Mouse (Mus musculus) spleen, postnatal 14 days (tissue): ENCODE measurements around the gene Slc37a1.
"Not testable (repeated sequence)": the region's sequence is repeated elsewhere in the genome, so short reads cannot be mapped to it uniquely, and the experiment has no call there.

Experiments
- DNase-seq, 2 experiments: peaks; one replicate each; pipeline ENCODE4 v3.0.0; 2021 to 2022; ENCODE audit warnings: low spot score in 2 of 2

Slc37a1 gene

GRCm38 (mm10) chr17:31349388-31349787 lies 62.8 kb downstream of the Slc37a1 start:
- no peak for DNase-seq

GRCm38 (mm10) chr17:31351984-31352383 lies 65.4 kb downstream of the Slc37a1 start:
- DNase-seq = no peak

GRCm38 (mm10) chr17:31353255-31353654 lies 66.7 kb downstream of the Slc37a1 start:
- DNase-seq = no peak

GRCm38 (mm10) chr17:31354684-31355083 lies 68.1 kb downstream of the Slc37a1 start:
- not testable (repeated sequence) for DNase-seq

GRCm38 (mm10) chr17:31355792-31356502 lies 69.4 kb downstream of the Slc37a1 start:
- DNase-seq = no peak

- DNase-seq = no peak
Measured at GRCm38 (mm10) chr17:31360582-31360981, 74.0 kb downstream of the Slc37a1 start.

- DNase-seq = no peak
Measured at GRCm38 (mm10) chr17:31365586-31366166, 79.1 kb downstream of the Slc37a1 start.

GRCm38 (mm10) chr17:31370221-31370620 lies 83.6 kb downstream of the Slc37a1 start:
- no peak for DNase-seq

GRCm38 (mm10) chr17:31370931-31371330 lies 84.3 kb downstream of the Slc37a1 start:
- no peak for DNase-seq

GRCm38 (mm10) chr17:31377961-31378360 lies 91.4 kb downstream of the Slc37a1 start:
- peak in 1 of 2 experiments; percentile 42 for DNase-seq

- DNase-seq = no peak
Measured at GRCm38 (mm10) chr17:31378361-31378761, 91.8 kb downstream of the Slc37a1 start.

GRCm38 (mm10) chr17:31379086-31379485 lies 92.5 kb downstream of the Slc37a1 start:
- no peak for DNase-seq

GRCm38 (mm10) chr17:31379863-31380262 lies 93.3 kb downstream of the Slc37a1 start:
- no peak for DNase-seq

GRCm38 (mm10) chr17:31383320-31383719 lies 96.7 kb downstream of the Slc37a1 start:
- no peak for DNase-seq

GRCm38 (mm10) chr17:31384968-31385627 lies 98.5 kb downstream of the Slc37a1 start:
- DNase-seq = no peak

GRCm38 (mm10) chr17:31385671-31386665 lies 99.4 kb downstream of the Slc37a1 start, which contains the start of gene Pde9a:
Gene Pde9a, plus strand, starts transcription at chr17:31386210.
- DNase-seq = no peak

- no peak for DNase-seq
Measured at GRCm38 (mm10) chr17:31386766-31387275, 100.2 kb downstream of the Slc37a1 start.

- no peak for DNase-seq
Measured at GRCm38 (mm10) chr17:31389432-31390050, 102.9 kb downstream of the Slc37a1 start.

- no peak for DNase-seq
Measured at GRCm38 (mm10) chr17:31391462-31391861, 104.9 kb downstream of the Slc37a1 start.

- DNase-seq = no peak
Measured at GRCm38 (mm10) chr17:31392041-31392440, 105.4 kb downstream of the Slc37a1 start.

GRCm38 (mm10) chr17:31393811-31394210 lies 107.2 kb downstream of the Slc37a1 start:
- no peak for DNase-seq
